Mouse (Mus musculus): ENCODE results near the gene Tns3. TPM values are rescaled to one million over a fixed set of nuclear protein-coding genes. Genes with fewer than 3 reads are reported as not detected.

Tns3 gene
- total RNA-seq (2023) = 8.7 to 10.2 TPM (median 9.2 TPM) in 4 replicates

GRCm38 (mm10) chr11:8664393-8664743, at the start of gene Tns3:
Gene Tns3, minus strand, starts transcription at chr11:8664535.

Data from B cell, adult 62 days (primary cell).